Mouse (Mus musculus): ENCODE data around the gene Atp6v1c2.

DNA sequence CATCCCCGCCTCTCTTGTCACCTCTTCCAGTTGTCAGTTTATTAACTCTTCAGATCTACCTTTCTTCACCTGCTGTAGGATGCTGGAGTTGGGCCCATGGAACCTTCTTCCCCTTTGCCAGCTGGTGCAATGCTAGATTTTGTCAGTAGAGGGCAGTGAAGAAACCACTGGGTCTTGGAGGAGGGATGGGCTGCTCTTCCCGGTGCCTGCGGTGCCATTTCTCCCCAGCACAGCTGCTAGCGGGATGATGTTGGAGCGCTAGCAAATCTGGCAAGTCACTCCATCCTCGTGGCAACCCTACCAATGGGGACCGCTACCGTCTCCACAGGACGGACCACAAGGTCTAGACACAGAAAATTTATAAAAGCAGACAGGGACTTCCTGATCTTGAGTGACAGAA lies 76.1 kb downstream of the Atp6v1c2 start:
- TF ChIP-seq POLR2A (IDR thresholded peaks at IDR 0.05; ENCODE audit: insufficient read depth, low read depth, low read length) (no peak), CTCF (IDR thresholded peaks at IDR 0.05) (peak; percentile 87), EP300 (IDR thresholded peaks at IDR 0.05; ENCODE audit: insufficient read depth, low read depth, low read length) (no peak)

Data from heart, adult 2 months (tissue).